Mouse (Mus musculus) kidney, adult 2 months (tissue): Measurements from ENCODE around the gene Trnp1. TPM values are rescaled to one million over a fixed set of nuclear protein-coding genes. Genes with fewer than 3 reads are reported as not detected.

Source experiments
- DNase-seq: peaks from one replicate; pipeline ENCODE4 v3.0.0; 2021
- H3K27ac ChIP-seq: fragments of 200-500 bp; 2 replicates; pipeline ENCODE4 v1.5.1; 2012; ENCODE audit warnings: low read depth, low read length, control low read depth, inconsistent platforms; ENCODE audit not compliant: insufficient read depth
- H3K27me3 ChIP-seq: fragments of 200-500 bp; replicated peaks from 2 replicates; pipeline ENCODE4 v1.6.1; 2012; ENCODE audit warnings: mild to moderate bottlenecking, moderate library complexity, low read length, inconsistent platforms; ENCODE audit not compliant: control insufficient read depth, insufficient read depth
- H3K36me3 ChIP-seq: fragments of 200-500 bp; 2 replicates; pipeline ENCODE4 v1.6.1; 2012; ENCODE audit warnings: mild to moderate bottlenecking, moderate library complexity, low read length, inconsistent platforms; ENCODE audit not compliant: control insufficient read depth, insufficient read depth
- H3K4me1 ChIP-seq: fragments of 200-500 bp; 2 replicates; pipeline ENCODE4 v1.6.1; 2011; ENCODE audit warnings: low read length; ENCODE audit not compliant: control insufficient read depth, insufficient read depth
- H3K4me3 ChIP-seq: fragments of 200-500 bp; 2 replicates; pipeline ENCODE4 v1.5.1; 2011; ENCODE audit warnings: mild to moderate bottlenecking, low read depth, low read length, control low read depth; ENCODE audit not compliant: insufficient read depth
- CTCF ChIP-seq: fragments of 200-500 bp; conservative IDR thresholded peaks from 2 replicates; pipeline ENCODE4 v1.5.1; 2011; ENCODE audit warnings: low read depth, mild to moderate bottlenecking, control low read depth, low read length, moderate library complexity, mixed read lengths; ENCODE audit not compliant: insufficient read depth, insufficient read length
- POLR2A ChIP-seq: fragments of 200-500 bp; IDR thresholded peaks from one replicate; pipeline ENCODE4 v1.6.1; 2011; ENCODE audit warnings: low read depth, low read length, control low read depth
- WGBS: fragments of 180-500 bp; shearing (Covaris S2); methylation state at CpG from one replicate; pipeline ENCODE4 v1.1.7; 2018; 5-methylcytosine and 5-hydroxymethylcytosine counted together
- polyA plus RNA-seq: library from polyadenylated mRNA; depleted of rRNA; stranded (reverse); fragments of >200 nt; gene quantifications from 2 replicates; pipeline ENCODE4 v1.2.3, GENCODE M21; 2012

Trnp1 gene
- polyA plus RNA-seq, 1 experiment: 0.97 TPM

- Histone ChIP-seq H3K36me3 (no peaks in the 10 kb centered on the region), H3K27me3 (no peaks in the 10 kb centered on the region), H3K4me1 (no peaks in the 10 kb centered on the region), H3K4me3 (no peak overlapping the region), H3K27ac (no peak overlapping the region)
- TF ChIP-seq POLR2A (no peak), CTCF (no peak)
- DNase-seq: no peak
- WGBS: 56% methylated on average over 9 of the region's 9 CpGs
These were observed 6.6 kb upstream of the Trnp1 start for GRCm38 (mm10) chr4:133504755-133505485.

GRCm38 (mm10) chr4:133504300-133504699, 6.0 kb upstream of the Trnp1 start:
- TF ChIP-seq CTCF (no peak), POLR2A (no peak)

GRCm38 (mm10) chr4:133501514-133501913, 3.2 kb upstream of the Trnp1 start:
- no peak for DNase-seq
- no peaks in the 10 kb centered on the region for H3K36me3 ChIP-seq
- H3K4me1 ChIP-seq: no peaks in the 10 kb centered on the region
- no peak overlapping the region for H3K27ac ChIP-seq
- WGBS: 62% methylated on average over 7 of the region's 7 CpGs
- H3K4me3 ChIP-seq: no peak overlapping the region
- no peaks in the 10 kb centered on the region; the same call in 1 of the 2 replicates for H3K27me3 ChIP-seq
- no peak for TF ChIP-seq POLR2A
- TF ChIP-seq CTCF: no peak

More at GRCm38 (mm10) chr4:133504300-133504699, 6.0 kb upstream of the Trnp1 start:
- no peaks in the 10 kb centered on the region for H3K36me3 ChIP-seq
- WGBS: 30% methylated on average over 5 of the region's 5 CpGs
- H3K4me1 ChIP-seq: no peaks in the 10 kb centered on the region
- no peaks in the 10 kb centered on the region for H3K27me3 ChIP-seq
- H3K4me3 ChIP-seq: no peak overlapping the region
- H3K27ac ChIP-seq: no peak overlapping the region
- DNase-seq: no peak

GRCm38 (mm10) chr4:133497461-133498159, 740 bp downstream of the Trnp1 start:
- Histone ChIP-seq H3K4me3 (peak overlapping the region; percentile 59), H3K27me3 (no peaks in the 10 kb centered on the region; the same call in 1 of the 2 replicates), H3K36me3 (no peaks in the 10 kb centered on the region), H3K4me1 (0 out of 2 replicates have a peak, but pooled peaks cover 6% of the 10 kb centered on the region), H3K27ac (no peak overlapping the region)
- WGBS: 3% methylated on average over 70 of the region's 70 CpGs
- peak; percentile 28 for DNase-seq
- TF ChIP-seq POLR2A: no peak
- no peak for TF ChIP-seq CTCF

GRCm38 (mm10) chr4:133496738-133497445, 1.5 kb downstream of the Trnp1 start:
- WGBS: 43% methylated on average over 6 of the region's 6 CpGs
- H3K27ac ChIP-seq: no peak overlapping the region
- no peak overlapping the region for H3K4me3 ChIP-seq
- no peak for DNase-seq
- H3K36me3 ChIP-seq: no peaks in the 10 kb centered on the region
- H3K27me3 ChIP-seq: no peaks in the 10 kb centered on the region; the same call in 1 of the 2 replicates
- TF ChIP-seq POLR2A (no peak), CTCF (no peak)
- peaks cover 6% of the 10 kb centered on the region; the same call in 1 of the 2 replicates for H3K4me1 ChIP-seq

- DNase-seq: peak; percentile 57
- 55% methylated on average over 7 of the region's 7 CpGs for WGBS
- H3K27me3 ChIP-seq: no peaks in the 10 kb centered on the region; the same call in 1 of the 2 replicates
- H3K4me3 ChIP-seq: no peak overlapping the region
- TF ChIP-seq POLR2A (no peak), CTCF (no peak)
- H3K4me1 ChIP-seq: peaks cover 6% of the 10 kb centered on the region; the same call in 1 of the 2 replicates
- no peaks in the 10 kb centered on the region for H3K36me3 ChIP-seq
- no peak overlapping the region for H3K27ac ChIP-seq
These were observed 2.6 kb downstream of the Trnp1 start for GRCm38 (mm10) chr4:133495711-133496110.

- WGBS: 57% methylated on average over 4 of the region's 4 CpGs
- no peak for TF ChIP-seq POLR2A
- TF ChIP-seq CTCF: no peak
- no peaks in the 10 kb centered on the region; the same call in 1 of the 2 replicates for H3K27me3 ChIP-seq
These were observed 3.5 kb downstream of the Trnp1 start for GRCm38 (mm10) chr4:133494867-133495266.

More at GRCm38 (mm10) chr4:133494867-133495266, 3.5 kb downstream of the Trnp1 start:
- H3K36me3 ChIP-seq: no peaks in the 10 kb centered on the region
- H3K27ac ChIP-seq: no peak overlapping the region
- no peak for DNase-seq
- H3K4me3 ChIP-seq: no peak overlapping the region
- H3K4me1 ChIP-seq: peaks cover 6% of the 10 kb centered on the region; the same call in 1 of the 2 replicates
